Mouse (Mus musculus) cerebellum, adult 18-20 months (tissue): Measurements from ENCODE around the gene Prr23a2.

Experiments used
- DNase-seq, 2 experiments: peaks; one replicate each; pipeline ENCODE4 v3.0.0; 2021

The Prr23a2 gene

GRCm38 (mm10) chr9:98856210-98856609 lies at the start of gene Prr23a2:
Prr23a2 (plus strand) TSS chr9:98856494.
- DNase-seq: no peak

DNA sequence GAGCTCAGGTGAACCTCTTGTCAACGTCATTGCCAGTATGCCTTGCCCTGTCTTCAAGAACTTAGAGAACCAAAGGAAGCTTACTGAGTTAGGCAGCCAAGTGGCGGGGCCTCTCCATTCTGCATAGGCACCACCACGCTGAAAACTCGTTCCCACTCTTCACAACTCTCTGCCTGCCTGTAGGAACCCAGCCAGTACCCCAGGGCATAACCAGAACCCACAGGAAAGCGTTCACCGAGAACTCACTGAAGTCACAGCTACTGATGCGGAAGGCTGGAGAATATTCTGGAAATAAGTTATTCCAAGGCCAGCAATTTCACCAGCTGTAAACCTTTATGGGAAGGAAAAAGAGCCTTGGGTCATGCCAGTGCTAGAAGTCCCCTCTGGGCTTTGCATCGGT lies 48.7 kb upstream of the Prr23a2 start:
- no peak for DNase-seq

- DNase-seq: peak; percentile 8 to 14
These were observed 46.8 kb upstream of the Prr23a2 start for GRCm38 (mm10) chr9:98809526-98809925.

DNA sequence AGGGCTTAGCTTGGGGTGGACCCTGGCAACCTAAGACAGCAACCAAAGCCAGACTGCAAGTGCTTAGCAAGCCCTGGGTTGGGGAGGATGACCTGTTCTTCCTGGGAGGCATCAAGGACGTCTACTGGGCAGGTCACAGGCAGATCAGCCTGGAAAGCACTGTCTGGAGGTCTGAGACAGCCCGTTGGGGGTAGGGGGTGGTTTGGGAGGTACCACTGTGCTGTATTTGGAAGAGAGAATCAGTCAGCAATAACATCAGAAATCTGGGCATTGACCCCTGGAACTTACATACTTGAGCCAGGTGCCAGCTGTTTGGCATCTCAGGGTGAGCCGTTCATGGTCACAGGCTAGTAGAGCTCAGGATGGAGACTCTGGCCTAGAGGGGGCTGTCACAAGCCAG lies 40.2 kb upstream of the Prr23a2 start:
- DNase-seq: no peak

- DNase-seq: no peak
These were observed 38.7 kb upstream of the Prr23a2 start for GRCm38 (mm10) chr9:98817592-98817991.

GRCm38 (mm10) chr9:98818971-98819370 lies 37.3 kb upstream of the Prr23a2 start:
- no peak for DNase-seq

DNA sequence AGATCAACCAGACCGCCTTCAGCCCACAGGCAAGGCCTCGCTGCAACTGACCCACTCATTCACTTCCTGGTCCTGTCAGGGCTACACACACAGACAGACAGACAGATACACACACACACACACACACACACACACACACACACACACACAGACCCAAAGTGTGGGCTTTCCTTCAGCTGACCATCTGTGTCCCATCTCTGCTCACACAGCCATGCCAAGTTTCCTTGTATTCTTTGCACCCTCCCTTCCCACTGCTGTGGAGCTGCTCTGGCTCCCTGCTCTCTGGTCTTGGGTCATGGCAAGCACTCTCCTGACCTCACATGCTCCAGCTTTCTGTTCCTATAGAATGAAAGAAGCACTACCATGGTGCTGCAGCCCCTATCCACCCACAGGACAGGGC lies 36.8 kb upstream of the Prr23a2 start:
- no peak for DNase-seq

- DNase-seq: no peak
These were observed 35.8 kb upstream of the Prr23a2 start for GRCm38 (mm10) chr9:98820461-98820860.

GRCm38 (mm10) chr9:98821067-98821466 lies 35.2 kb upstream of the Prr23a2 start:
- no peak for DNase-seq

DNA sequence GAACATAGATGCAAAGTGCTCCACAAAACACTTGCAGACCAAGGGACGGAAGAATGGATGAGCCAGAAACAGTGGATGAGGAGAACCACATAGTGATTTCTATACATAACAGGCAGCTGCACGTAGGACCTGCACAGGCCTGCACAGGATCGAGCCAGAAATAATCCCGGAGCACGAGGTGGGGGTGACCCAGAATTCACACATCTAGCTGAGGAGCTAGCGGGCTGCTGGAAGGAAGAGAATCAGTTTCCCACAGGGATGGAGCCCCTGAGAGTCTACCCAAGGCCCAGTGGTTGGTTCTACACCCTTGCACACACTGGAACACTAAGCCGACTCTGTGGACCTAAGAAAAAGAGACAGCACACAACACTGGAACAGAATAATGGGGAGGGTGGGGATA lies 32.5 kb upstream of the Prr23a2 start:
- DNase-seq: no peak

DNA sequence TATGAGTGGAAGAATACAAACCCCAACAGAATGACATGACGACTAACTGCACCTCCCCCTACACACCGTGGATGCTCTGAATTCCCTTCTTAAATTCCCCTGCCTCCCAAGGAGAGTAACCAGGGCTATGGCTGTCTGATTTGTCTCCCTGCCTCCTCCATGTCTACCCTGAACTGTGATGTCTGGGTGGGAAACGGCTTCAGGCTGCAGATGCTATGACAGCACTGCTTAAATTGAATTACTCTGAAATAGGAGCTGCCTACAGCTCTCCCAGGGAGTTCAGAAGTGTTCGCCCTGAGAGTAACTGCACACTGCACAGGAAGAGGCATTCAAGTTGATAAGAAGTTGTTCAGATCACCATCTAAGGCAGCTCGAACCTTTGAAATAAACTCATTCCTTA lies 26.8 kb upstream of the Prr23a2 start:
- DNase-seq: no peak

GRCm38 (mm10) chr9:98837537-98838074 lies 18.7 kb upstream of the Prr23a2 start:
- no peak for DNase-seq

- no peak for DNase-seq
These were observed 14.2 kb upstream of the Prr23a2 start, which contains the start of gene Prr23a1 for GRCm38 (mm10) chr9:98842117-98842516. Prr23a1 (plus strand) TSS chr9:98842503.

DNA sequence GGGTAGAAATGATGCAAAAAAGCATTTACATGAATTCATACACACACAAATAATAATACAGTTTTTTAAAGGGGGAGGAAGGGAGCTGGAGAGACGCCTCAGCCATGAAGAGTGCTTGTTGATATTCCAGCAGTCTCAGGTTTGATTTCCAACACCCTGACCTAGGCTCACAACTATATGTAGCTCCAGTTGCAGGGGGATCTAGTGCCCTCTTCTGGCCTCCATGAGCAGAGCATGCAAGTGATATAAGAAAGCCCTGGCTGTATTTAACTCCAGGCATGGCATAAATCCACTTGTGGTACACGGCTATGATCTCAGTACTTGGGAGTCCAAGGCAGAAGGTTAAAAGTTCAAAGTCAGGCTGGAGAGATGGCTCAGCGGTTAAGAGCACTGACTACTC lies 7.2 kb downstream of the Prr23a2 start:
- DNase-seq: no peak

DNA sequence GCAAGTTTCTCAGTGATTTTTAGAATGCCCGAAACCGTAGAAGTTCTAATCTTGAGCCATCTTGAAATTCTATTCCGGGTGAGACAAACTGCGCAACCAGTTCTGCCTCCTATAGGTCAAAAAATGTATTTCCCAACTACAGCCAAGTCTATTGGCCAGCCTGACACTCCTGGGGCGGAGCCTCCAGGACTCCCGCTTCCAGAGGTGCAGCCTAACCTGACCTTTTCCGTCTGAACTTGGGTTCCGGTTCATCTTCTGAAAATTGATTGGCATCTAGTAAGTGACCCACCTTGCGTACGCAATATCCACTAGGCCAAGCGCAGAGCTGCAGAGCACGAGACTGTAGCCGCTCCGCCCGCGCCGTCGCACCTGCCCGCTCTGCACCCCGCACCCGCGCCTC lies 8.3 kb downstream of the Prr23a2 start, which contains the start of gene Prr23a3:
TSS of gene Prr23a3 (plus strand) at position 197 of the 400 bp plus-strand sequence.
- DNase-seq: no peak

DNA sequence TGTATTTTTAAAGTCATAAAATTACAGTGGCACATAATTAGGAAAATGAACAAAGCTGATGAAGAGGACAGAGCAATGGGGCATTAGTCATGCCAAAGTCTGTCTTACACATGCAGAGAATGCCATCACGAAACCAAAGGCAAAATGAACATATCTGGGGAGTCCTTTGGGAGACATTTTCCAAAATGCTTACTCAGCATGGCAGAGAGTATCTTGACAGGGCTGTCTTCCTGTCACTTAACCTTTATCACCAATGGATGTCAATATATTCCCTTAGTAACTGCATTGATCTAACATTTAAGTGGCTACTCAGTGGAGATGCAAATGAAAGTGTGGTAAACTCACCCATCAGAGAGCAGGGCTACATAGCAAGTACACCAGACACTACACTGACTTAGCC lies 45.2 kb downstream of the Prr23a2 start:
- no peak for DNase-seq

GRCm38 (mm10) chr9:98902819-98903218 lies 46.5 kb downstream of the Prr23a2 start, which contains the start of gene 7420426K07Rik:
7420426K07Rik (plus strand) TSS chr9:98903119.
- no peak for DNase-seq
